Mouse (Mus musculus) A20 (cell line): ENCODE results near the gene Drosha.
"Not testable (repeated sequence)": the region's sequence is repeated elsewhere in the genome, so short reads cannot be mapped to it uniquely, and the experiment has no call there.

Source experiments
- DNase-seq: peaks from one replicate; pipeline ENCODE4 v3.0.0-alpha.2; 2011; ENCODE audit warnings: low read depth, low spot score

Drosha gene

DNA sequence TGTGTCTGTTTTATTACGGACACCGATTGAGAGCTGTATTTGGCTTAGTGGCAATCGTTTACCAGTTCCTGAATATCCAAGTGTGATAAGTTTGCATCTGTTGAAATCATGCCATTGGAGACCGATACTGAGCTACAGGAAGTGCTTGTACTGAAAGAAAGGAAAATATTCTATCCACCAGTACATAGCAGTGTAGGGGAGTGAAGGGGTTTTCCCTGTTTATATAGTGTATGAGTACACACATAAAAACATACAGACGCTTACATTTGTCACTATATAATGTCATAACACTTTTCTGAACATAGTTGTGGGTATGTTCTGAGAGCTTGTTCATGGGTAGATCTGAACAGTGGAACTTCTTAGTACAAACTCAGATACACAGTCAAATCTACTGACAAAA is 106.9 kb downstream of the Drosha start:
- DNase-seq = no peak

DNA sequence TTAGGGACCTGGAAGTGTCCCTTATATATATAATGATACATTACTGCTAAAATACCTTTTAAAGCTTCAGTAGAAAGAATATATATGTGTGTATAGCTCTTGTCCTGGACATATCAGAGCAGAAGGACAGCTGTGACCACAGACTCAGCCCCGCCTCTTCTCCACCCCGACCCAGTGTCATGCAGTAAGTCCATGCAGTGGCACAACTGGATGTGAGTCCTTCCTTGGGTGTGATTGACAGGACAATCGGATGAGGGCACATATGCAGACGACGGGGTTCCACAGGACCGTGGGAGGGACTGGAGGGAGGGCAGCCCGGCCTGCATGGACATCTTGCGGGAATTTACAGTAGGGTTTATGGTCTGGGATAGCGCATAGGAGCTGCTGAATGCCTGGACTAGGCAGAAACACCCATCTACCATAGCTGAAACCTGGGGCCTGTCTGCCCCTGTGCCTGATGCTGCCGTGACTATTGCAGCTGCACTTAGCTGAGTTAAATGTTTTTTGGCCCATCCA is 111.7 kb downstream of the Drosha start:
- no peak for DNase-seq

DNA sequence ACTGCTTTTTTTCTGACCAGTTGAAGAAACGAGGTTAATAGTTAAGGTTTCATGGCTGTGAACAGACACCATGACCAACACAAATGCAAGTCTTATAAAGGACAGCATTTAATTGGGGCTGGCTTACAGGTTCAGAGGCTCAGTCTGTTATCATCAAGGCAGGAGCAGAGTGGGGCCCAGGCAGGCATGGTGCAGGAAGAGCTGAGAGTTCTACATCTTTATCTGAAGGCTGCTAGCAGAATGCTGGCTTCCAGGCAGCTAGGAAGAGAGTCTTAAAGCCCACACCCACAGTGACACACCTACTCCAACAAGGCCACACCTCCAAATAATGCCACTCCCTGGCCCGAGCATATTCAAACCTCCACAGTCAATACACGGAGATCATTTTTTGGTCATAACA is 112.7 kb downstream of the Drosha start:
- not testable (repeated sequence) for DNase-seq

DNA sequence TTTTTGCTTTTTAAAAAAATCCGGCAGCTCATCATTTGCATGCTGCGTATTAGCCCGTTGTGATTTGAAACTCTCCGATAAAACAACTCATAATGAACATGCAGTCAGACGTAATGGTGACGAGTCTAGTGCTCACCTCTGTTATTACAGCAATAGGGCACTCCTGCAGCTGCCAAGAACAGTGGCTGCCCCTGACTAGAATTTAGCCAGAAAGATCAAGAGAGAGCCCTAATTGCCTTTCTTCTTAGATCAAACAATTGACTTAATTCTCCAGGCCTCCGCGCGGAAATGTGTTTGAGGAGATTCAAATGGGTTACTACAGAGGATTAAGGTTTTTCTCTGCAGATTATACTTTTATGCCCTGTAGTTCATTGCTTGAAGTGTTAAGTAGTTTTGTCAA is 116.5 kb downstream of the Drosha start:
- DNase-seq = no peak

DNA sequence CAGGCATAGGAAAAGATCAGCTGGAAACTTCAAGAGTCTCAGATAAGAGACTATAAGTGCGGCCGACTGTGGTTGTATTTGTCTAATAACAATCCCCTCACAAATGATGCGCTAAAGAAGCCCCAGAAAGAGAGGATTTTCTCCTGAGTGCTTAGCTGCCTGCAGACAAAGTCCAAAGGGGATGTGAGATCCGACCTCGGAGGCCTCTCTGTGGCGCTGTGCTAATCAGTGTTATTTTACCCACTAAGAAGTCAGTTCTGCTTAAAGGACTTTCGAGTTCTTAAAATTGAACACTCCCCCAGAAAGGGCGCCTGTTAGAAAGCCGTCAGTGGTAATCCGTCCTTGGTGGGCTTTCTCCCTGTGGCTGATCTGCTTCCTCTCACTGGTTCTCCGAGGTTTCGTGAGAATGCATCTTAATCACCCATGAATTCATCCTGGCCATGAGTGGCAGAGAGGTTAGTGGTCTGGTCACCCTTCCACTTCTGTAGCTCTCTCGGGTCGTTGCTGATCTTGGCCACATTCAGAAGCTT is 117.1 kb downstream of the Drosha start:
- DNase-seq = no peak

DNA sequence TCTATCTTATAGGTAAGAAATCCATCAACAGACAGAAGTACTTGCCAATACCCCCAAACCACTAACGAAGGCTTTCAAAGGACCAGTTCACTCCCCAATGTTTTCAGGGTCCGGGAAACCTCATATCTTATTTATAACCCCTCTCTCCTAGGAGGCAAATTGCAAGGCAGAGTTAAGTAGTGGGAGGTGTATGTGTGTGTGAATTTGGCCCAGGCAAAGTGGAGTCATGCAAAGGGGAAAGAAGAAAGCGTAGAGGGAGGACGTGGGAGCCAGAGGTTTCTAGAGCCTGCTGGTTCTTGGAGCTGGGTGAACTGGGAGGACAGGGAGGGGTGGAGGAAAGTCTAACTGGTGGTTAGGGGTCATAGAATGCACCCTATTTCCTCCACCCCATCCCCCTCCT is 117.8 kb downstream of the Drosha start:
- no peak for DNase-seq

DNA sequence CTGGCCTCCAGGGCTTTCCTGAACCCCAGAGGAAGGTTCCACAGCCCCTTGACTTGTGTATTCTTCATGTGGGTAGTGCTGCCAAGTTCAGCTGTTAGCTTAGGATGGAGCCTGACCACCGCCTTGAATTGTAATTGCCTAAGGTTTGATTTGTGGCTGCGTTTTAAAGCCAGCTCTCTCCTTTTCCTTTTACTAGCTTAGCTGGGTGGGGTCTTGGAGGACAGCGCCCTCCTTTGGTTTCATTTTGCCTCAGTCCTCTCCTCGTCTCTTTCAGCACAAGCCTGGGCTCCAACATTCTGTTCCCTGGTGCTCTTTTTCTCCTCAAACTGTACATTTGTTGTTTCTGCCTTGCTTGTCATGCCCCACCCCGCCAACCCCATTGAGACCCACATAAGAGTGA is 133.4 kb downstream of the Drosha start:
- DNase-seq = no peak

DNA sequence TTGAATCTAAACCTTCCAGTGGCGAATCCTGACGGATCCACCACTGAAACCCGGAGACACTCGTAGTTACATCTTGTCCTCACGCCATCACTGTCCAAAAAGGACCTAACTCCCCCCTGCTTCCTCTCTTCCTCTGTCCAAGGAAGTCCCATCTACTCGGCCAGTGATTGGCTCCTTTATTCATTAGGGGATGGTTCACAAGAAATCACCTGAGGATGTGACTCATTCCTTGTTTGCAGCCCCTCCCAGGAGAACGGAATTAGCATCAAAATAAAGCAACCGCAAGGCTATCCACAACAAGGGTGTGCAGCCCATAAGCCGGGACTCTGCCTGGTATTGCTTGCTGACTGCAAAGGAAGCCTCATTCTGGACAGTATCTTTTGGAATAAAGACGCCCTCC is 137.6 kb downstream of the Drosha start:
- DNase-seq = no peak

DNA sequence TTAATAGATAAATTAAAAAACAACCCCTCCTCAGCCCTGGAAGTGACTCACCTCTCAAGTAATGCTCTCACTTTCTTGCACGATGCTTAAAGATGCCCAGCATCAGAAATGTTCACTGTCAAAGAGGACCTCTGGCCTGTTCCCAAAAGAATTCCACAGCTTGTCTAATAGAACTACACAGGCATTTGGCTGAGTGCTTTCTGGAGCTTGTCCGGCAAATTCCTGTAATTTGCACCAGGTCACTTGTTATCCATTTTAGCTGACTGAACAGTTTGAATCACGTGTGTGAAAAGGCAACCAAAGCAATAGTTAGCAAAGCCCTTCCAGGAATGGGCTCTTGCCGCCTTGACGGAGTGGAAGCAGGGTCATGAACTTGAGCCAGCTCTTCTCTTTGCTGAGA is 140.6 kb downstream of the Drosha start:
- DNase-seq = no peak

DNA sequence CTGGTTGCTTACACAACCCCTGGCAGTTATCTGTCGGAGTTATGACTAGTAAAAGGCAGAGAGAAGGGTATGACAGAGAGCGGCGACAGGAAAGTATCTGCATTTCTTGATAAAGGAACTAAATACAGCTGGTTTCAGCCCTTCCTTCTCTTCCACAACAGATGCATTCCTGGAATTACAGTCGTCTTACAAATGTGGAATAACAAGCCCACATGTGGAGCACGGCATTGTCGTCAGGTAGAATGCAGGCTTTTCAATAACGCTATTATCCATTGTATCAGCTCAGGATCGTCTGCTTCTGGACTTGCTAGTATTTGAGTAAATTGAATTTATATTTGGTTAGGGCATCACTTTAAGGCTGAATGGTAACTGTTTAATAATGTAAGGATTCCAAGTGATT is 144.2 kb downstream of the Drosha start:
- no peak for DNase-seq

DNA sequence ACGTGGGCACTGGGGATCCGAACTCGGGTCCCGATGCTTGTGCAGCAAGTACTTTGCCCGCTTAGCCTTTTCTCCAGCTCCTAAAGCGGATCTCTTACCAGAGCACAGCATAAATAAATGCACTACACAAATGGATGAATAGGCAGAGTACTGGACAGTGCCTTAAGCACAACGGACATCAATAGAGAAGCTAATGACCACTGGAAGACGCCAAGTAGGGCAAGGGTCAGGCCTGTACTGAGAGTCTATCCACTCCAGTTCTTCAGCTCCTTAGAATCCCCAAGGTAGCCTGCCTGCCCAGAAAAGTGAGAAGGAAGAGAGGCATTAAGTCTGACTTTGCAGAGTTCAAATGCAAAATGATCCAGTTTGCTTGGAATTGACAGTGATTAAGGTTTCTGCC is 147.8 kb downstream of the Drosha start:
- DNase-seq = no peak
